Mouse (Mus musculus): Measurements from ENCODE around the gene Cyth1. TPM values are rescaled to one million over a fixed set of nuclear protein-coding genes. Genes with fewer than 3 reads are reported as not detected.
A peak's percentile ranks its signal among the peaks of the same experiment; 100 is the strongest.

The Cyth1 gene
- polyA plus RNA-seq, 1 experiment from 2014 or later = 28.5 TPM

- Histone ChIP-seq H3K27ac (replicated peaks) (no peak overlapping the region), H3K4me2 (replicated peaks) (no peak overlapping the region), H3K4me3 (no peak overlapping the region), H3K36me3 (no peaks in the 10 kb centered on the region), H3K9me3 (no peaks in the 10 kb centered on the region), H3K27me3 (no peaks in the 10 kb centered on the region), H3K4me1 (no peaks in the 10 kb centered on the region), H3K9ac (replicated peaks) (no peak overlapping the region)
- ATAC-seq (ENCODE audit: low FRiP score, low read depth) = no peak
- WGBS = 77% methylated on average over 8 of the region's 8 CpGs
These were observed 91.8 kb downstream of the Cyth1 start for GRCm38 (mm10) chr11:118156480-118157060.

GRCm38 (mm10) chr11:118152964-118153363, 95.4 kb downstream of the Cyth1 start:
- Histone ChIP-seq H3K4me3 (no peak overlapping the region), H3K4me2 (replicated peaks) (no peak overlapping the region), H3K36me3 (no peaks in the 10 kb centered on the region), H3K9ac (replicated peaks) (no peak overlapping the region), H3K4me1 (no peaks in the 10 kb centered on the region), H3K9me3 (no peaks in the 10 kb centered on the region), H3K27ac (replicated peaks) (no peak overlapping the region), H3K27me3 (no peaks in the 10 kb centered on the region)
- no peak for ATAC-seq (ENCODE audit: low FRiP score, low read depth)
- WGBS = 87% methylated on average over 4 of the region's 4 CpGs

GRCm38 (mm10) chr11:118151423-118152180, 96.8 kb downstream of the Cyth1 start:
- Histone ChIP-seq H3K36me3 (no peaks in the 10 kb centered on the region), H3K27me3 (no peaks in the 10 kb centered on the region), H3K4me3 (no peak overlapping the region), H3K9me3 (no peaks in the 10 kb centered on the region), H3K9ac (replicated peaks) (no peak overlapping the region), H3K27ac (replicated peaks) (no peak overlapping the region), H3K4me1 (no peaks in the 10 kb centered on the region), H3K4me2 (replicated peaks) (no peak overlapping the region)
- ATAC-seq (ENCODE audit: low FRiP score, low read depth) = no peak
- 90% methylated on average over 5 of the region's 5 CpGs for WGBS

GRCm38 (mm10) chr11:118150115-118150701, 98.2 kb downstream of the Cyth1 start:
- Histone ChIP-seq H3K4me3 (no peak overlapping the region), H3K4me2 (replicated peaks) (no peak overlapping the region), H3K9ac (replicated peaks) (no peak overlapping the region), H3K4me1 (no peaks in the 10 kb centered on the region), H3K9me3 (no peaks in the 10 kb centered on the region), H3K27me3 (no peaks in the 10 kb centered on the region), H3K36me3 (no peaks in the 10 kb centered on the region), H3K27ac (replicated peaks) (no peak overlapping the region)
- ATAC-seq (ENCODE audit: low FRiP score, low read depth) = no peak
- WGBS = 88% methylated on average over 9 of the region's 9 CpGs

- peaks cover under 1% of the 10 kb centered on the region; the same call in 1 of the 2 replicates for H3K4me1 ChIP-seq
- no peak for ATAC-seq (ENCODE audit: low FRiP score, low read depth)
- H3K9ac ChIP-seq (replicated peaks) = no peak overlapping the region
- H3K36me3 ChIP-seq = no peaks in the 10 kb centered on the region
- H3K4me2 ChIP-seq (replicated peaks) = no peak overlapping the region
- no peaks in the 10 kb centered on the region for H3K9me3 ChIP-seq
- no peak overlapping the region for H3K4me3 ChIP-seq
- H3K27ac ChIP-seq (replicated peaks) = no peak overlapping the region
- WGBS = 78% methylated on average over 9 of the region's 9 CpGs
- H3K27me3 ChIP-seq = no peaks in the 10 kb centered on the region
These were observed 100.3 kb downstream of the Cyth1 start for GRCm38 (mm10) chr11:118147877-118148637.

GRCm38 (mm10) chr11:118146446-118146845, 101.9 kb downstream of the Cyth1 start:
- no peaks in the 10 kb centered on the region for H3K36me3 ChIP-seq
- H3K27ac ChIP-seq (replicated peaks) = no peak overlapping the region
- no peak overlapping the region for H3K4me3 ChIP-seq
- ATAC-seq (ENCODE audit: low FRiP score, low read depth) = no peak
- H3K9ac ChIP-seq (replicated peaks) = no peak overlapping the region
- no peak overlapping the region for H3K4me2 ChIP-seq (replicated peaks)
- peaks cover 12% of the 10 kb centered on the region for H3K4me1 ChIP-seq
- no peaks in the 10 kb centered on the region for H3K9me3 ChIP-seq
- WGBS = 95% methylated on average over 10 of the region's 10 CpGs
- H3K27me3 ChIP-seq = no peaks in the 10 kb centered on the region

GRCm38 (mm10) chr11:118145771-118146351, 102.5 kb downstream of the Cyth1 start:
- H3K27me3 ChIP-seq = no peaks in the 10 kb centered on the region
- H3K4me1 ChIP-seq = peaks cover 12% of the 10 kb centered on the region
- no peak for ATAC-seq (ENCODE audit: low FRiP score, low read depth)
- H3K9ac ChIP-seq (replicated peaks) = no peak overlapping the region
- H3K9me3 ChIP-seq = no peaks in the 10 kb centered on the region
- WGBS = 90% methylated on average over 16 of the region's 16 CpGs
- H3K4me2 ChIP-seq (replicated peaks) = no peak overlapping the region
- H3K4me3 ChIP-seq = no peak overlapping the region
- no peaks in the 10 kb centered on the region for H3K36me3 ChIP-seq
- H3K27ac ChIP-seq (replicated peaks) = no peak overlapping the region

GRCm38 (mm10) chr11:118145092-118145491, 103.3 kb downstream of the Cyth1 start:
- no peaks in the 10 kb centered on the region for H3K27me3 ChIP-seq
- no peaks in the 10 kb centered on the region for H3K9me3 ChIP-seq
- 89% methylated on average over 4 of the region's 4 CpGs for WGBS
- H3K4me2 ChIP-seq (replicated peaks) = no peak overlapping the region
- H3K9ac ChIP-seq (replicated peaks) = no peak overlapping the region
- H3K36me3 ChIP-seq = no peaks in the 10 kb centered on the region
- H3K4me1 ChIP-seq = peaks cover 12% of the 10 kb centered on the region
- ATAC-seq (ENCODE audit: low FRiP score, low read depth) = no peak
- H3K4me3 ChIP-seq = no peak overlapping the region
- no peak overlapping the region for H3K27ac ChIP-seq (replicated peaks)

- Histone ChIP-seq H3K9me3 (no peaks in the 10 kb centered on the region), H3K9ac (replicated peaks) (no peak overlapping the region), H3K4me1 (peaks cover 12% of the 10 kb centered on the region), H3K4me2 (replicated peaks) (no peak overlapping the region), H3K36me3 (no peaks in the 10 kb centered on the region), H3K27me3 (no peaks in the 10 kb centered on the region), H3K27ac (replicated peaks) (no peak overlapping the region), H3K4me3 (no peak overlapping the region)
- ATAC-seq (ENCODE audit: low FRiP score, low read depth) = no peak
- WGBS = 98% methylated on average over 4 of the region's 4 CpGs
These were observed 104.7 kb downstream of the Cyth1 start for GRCm38 (mm10) chr11:118143731-118144130.

- 15% methylated on average over 7 of the region's 7 CpGs for WGBS
- H3K9ac ChIP-seq (replicated peaks) = no peak overlapping the region
- no peaks in the 10 kb centered on the region for H3K36me3 ChIP-seq
- H3K4me3 ChIP-seq = no peak overlapping the region
- H3K27ac ChIP-seq (replicated peaks) = peak overlapping the region; percentile 44
- H3K4me2 ChIP-seq (replicated peaks) = no peak overlapping the region
- H3K9me3 ChIP-seq = no peaks in the 10 kb centered on the region
- 0 out of 2 replicates have a peak, but pooled peaks have one; percentile 12 for ATAC-seq (ENCODE audit: low FRiP score, low read depth)
- H3K4me1 ChIP-seq = peaks cover 12% of the 10 kb centered on the region
- H3K27me3 ChIP-seq = no peaks in the 10 kb centered on the region
These were observed 105.7 kb downstream of the Cyth1 start for GRCm38 (mm10) chr11:118142547-118143165.

GRCm38 (mm10) chr11:118140771-118141565, 107.4 kb downstream of the Cyth1 start:
- H3K4me2 ChIP-seq (replicated peaks) = no peak overlapping the region
- whole genome bisulfite sequencing = 83% methylated on average over 10 of the region's 10 CpGs
- no peaks in the 10 kb centered on the region for H3K36me3 ChIP-seq
- H3K4me1 ChIP-seq = peaks cover 12% of the 10 kb centered on the region
- no peak overlapping the region for H3K9ac ChIP-seq (replicated peaks)
- H3K27ac ChIP-seq (replicated peaks) = no peak overlapping the region
- H3K27me3 ChIP-seq = no peaks in the 10 kb centered on the region
- H3K9me3 ChIP-seq = no peaks in the 10 kb centered on the region
- ATAC-seq (ENCODE audit: low FRiP score, low read depth) = no peak
- H3K4me3 ChIP-seq = no peak overlapping the region
